Mouse (Mus musculus): ENCODE measurements around the gene Uck1.
"Not testable (repeated sequence)": the region's sequence is repeated elsewhere in the genome, so short reads cannot be mapped to it uniquely, and the experiment has no call there.

The Uck1 gene

GRCm38 (mm10) chr2:32259657-32260417, at the start of gene Uck1:
Uck1 (minus strand) TSS chr2:32260159.
- peak; percentile 90 for DNase-seq (ENCODE audit: inconsistent ontology term)

GRCm38 (mm10) chr2:32308870-32309568, 49.1 kb upstream of the Uck1 start:
- no peak for DNase-seq (ENCODE audit: inconsistent ontology term)

- DNase-seq (ENCODE audit: inconsistent ontology term): no peak
Measured at GRCm38 (mm10) chr2:32307941-32308760, 48.2 kb upstream of the Uck1 start.

GRCm38 (mm10) chr2:32307247-32307798, 47.4 kb upstream of the Uck1 start:
- DNase-seq (ENCODE audit: inconsistent ontology term): no peak

GRCm38 (mm10) chr2:32306176-32306575, 46.2 kb upstream of the Uck1 start:
- no peak for DNase-seq (ENCODE audit: inconsistent ontology term)

GRCm38 (mm10) chr2:32305668-32306067, 45.7 kb upstream of the Uck1 start:
- no peak for DNase-seq (ENCODE audit: inconsistent ontology term)

- DNase-seq (ENCODE audit: inconsistent ontology term): peak; percentile 16
Measured at GRCm38 (mm10) chr2:32304145-32304832, 44.3 kb upstream of the Uck1 start.

- no peak for DNase-seq (ENCODE audit: inconsistent ontology term)
Measured at GRCm38 (mm10) chr2:32302952-32303351, 43.0 kb upstream of the Uck1 start.

- no peak for DNase-seq (ENCODE audit: inconsistent ontology term)
Measured at GRCm38 (mm10) chr2:32299469-32299868, 39.5 kb upstream of the Uck1 start.

GRCm38 (mm10) chr2:32295842-32296241, 35.9 kb upstream of the Uck1 start:
- not testable (repeated sequence) for DNase-seq (ENCODE audit: inconsistent ontology term)

- DNase-seq (ENCODE audit: inconsistent ontology term): no peak
Measured at GRCm38 (mm10) chr2:32295285-32295684, 35.3 kb upstream of the Uck1 start.

GRCm38 (mm10) chr2:32294348-32294747, 34.4 kb upstream of the Uck1 start:
- no peak for DNase-seq (ENCODE audit: inconsistent ontology term)

GRCm38 (mm10) chr2:32289578-32289977, 29.6 kb upstream of the Uck1 start:
- peak; percentile 14 for DNase-seq (ENCODE audit: inconsistent ontology term)

- DNase-seq (ENCODE audit: inconsistent ontology term): peak; percentile 61
Measured at GRCm38 (mm10) chr2:32288371-32288931, 28.5 kb upstream of the Uck1 start.

- DNase-seq (ENCODE audit: inconsistent ontology term): peak; percentile 100
Measured at GRCm38 (mm10) chr2:32287923-32288367, 28.0 kb upstream of the Uck1 start, which contains the start of gene Swi5. Swi5 (minus strand) TSS chr2:32288075.

- no peak for DNase-seq (ENCODE audit: inconsistent ontology term)
Measured at GRCm38 (mm10) chr2:32287334-32287840, 27.4 kb upstream of the Uck1 start, which contains the start of gene Golga2. Golga2 (plus strand) TSS chr2:32287384.

- no peak for DNase-seq (ENCODE audit: inconsistent ontology term)
Measured at GRCm38 (mm10) chr2:32283986-32284385, 24.0 kb upstream of the Uck1 start.

GRCm38 (mm10) chr2:32282727-32283126, 22.8 kb upstream of the Uck1 start:
- DNase-seq (ENCODE audit: inconsistent ontology term): peak; percentile 24

- DNase-seq (ENCODE audit: inconsistent ontology term): no peak
Measured at GRCm38 (mm10) chr2:32282289-32282688, 22.3 kb upstream of the Uck1 start.

GRCm38 (mm10) chr2:32275823-32276222, 15.9 kb upstream of the Uck1 start:
- no peak for DNase-seq (ENCODE audit: inconsistent ontology term)
